Mouse (Mus musculus) stomach, postnatal 0 days (tissue): ENCODE data around the gene Tmem235. TPM values are rescaled to one million over a fixed set of nuclear protein-coding genes. Genes with fewer than 3 reads are reported as not detected.

Experiments
- ATAC-seq: fragments of 200-750 bp; cut with Nextera tagmentation; 2 replicates; pipeline ENCODE4 v1.8.0; 2017; ENCODE audit not compliant: low FRiP score, low TSS enrichment
- DNase-seq: peaks from one replicate; pipeline ENCODE4 v3.0.0-alpha.2; 2016; ENCODE audit warnings: low spot score
- H3K27ac ChIP-seq: fragments of 300-500 bp; sonication (generic); replicated peaks from 2 replicates; pipeline ENCODE4 v1.5.1; 2014; ENCODE audit warnings: mild to moderate bottlenecking, control low read depth
- H3K27me3 ChIP-seq: fragments of 300-500 bp; sonication (generic); 2 replicates; pipeline ENCODE4 v1.6.1; 2014; ENCODE audit warnings: low read length; ENCODE audit not compliant: control insufficient read depth, insufficient read depth
- H3K36me3 ChIP-seq: fragments of 300-500 bp; sonication (generic); 2 replicates; pipeline ENCODE4 v1.6.1; 2014; ENCODE audit warnings: low read length, mixed read lengths; ENCODE audit not compliant: control insufficient read depth, insufficient read depth
- H3K4me1 ChIP-seq: fragments of 300-500 bp; sonication (generic); replicated peaks from 2 replicates; pipeline ENCODE4 v1.6.1; 2014; ENCODE audit warnings: antibody characterized with exemption; ENCODE audit not compliant: control insufficient read depth, insufficient read depth
- H3K4me2 ChIP-seq: fragments of 300-500 bp; sonication (generic); replicated peaks from 2 replicates; pipeline ENCODE4 v1.6.1; 2014; ENCODE audit warnings: low read depth, mild to moderate bottlenecking, control low read depth, moderate library complexity
- H3K4me3 ChIP-seq: fragments of 300-500 bp; sonication (generic); 2 replicates; pipeline ENCODE4 v1.5.1; 2014; ENCODE audit warnings: low read depth, low read length, control low read depth
- H3K9ac ChIP-seq: fragments of 300-500 bp; sonication (generic); 2 replicates; pipeline ENCODE4 v1.6.1; 2014; ENCODE audit warnings: mild to moderate bottlenecking, low read length, control low read depth, mixed read lengths
- H3K9me3 ChIP-seq: fragments of 300-500 bp; sonication (generic); 2 replicates; pipeline ENCODE4 v1.6.1; 2016; ENCODE audit warnings: low read length; ENCODE audit not compliant: control insufficient read depth
- CTCF ChIP-seq: IDR thresholded peaks from 2 replicates; pipeline ENCODE4 v1.5.1; 2016; ENCODE audit warnings: antibody characterized with exemption, low read depth, mild to moderate bottlenecking, moderate library complexity
- EP300 ChIP-seq: optimal IDR thresholded peaks from 2 replicates; pipeline ENCODE3; 2016; ENCODE audit warnings: antibody characterized with exemption
- WGBS: fragments of 180-500 bp; shearing (Covaris S2); extraction: QIAGEN DNeasy Blood & Tissue Kit; methylation state at CpG from one replicate; pipeline ENCODE4 v1.1.7; 2014; 5-methylcytosine and 5-hydroxymethylcytosine counted together
- polyA plus RNA-seq: library from polyadenylated mRNA; unstranded; fragments of >200 nt; fragmentation: Nextera tagmentation; extraction: Ambion mirVana; gene quantifications from 2 replicates; pipeline ENCODE4 v1.2.1, GENCODE M21; 2015

Tmem235 gene
- polyA plus RNA-seq, 1 experiment from 2014 or later = not detected

DNA sequence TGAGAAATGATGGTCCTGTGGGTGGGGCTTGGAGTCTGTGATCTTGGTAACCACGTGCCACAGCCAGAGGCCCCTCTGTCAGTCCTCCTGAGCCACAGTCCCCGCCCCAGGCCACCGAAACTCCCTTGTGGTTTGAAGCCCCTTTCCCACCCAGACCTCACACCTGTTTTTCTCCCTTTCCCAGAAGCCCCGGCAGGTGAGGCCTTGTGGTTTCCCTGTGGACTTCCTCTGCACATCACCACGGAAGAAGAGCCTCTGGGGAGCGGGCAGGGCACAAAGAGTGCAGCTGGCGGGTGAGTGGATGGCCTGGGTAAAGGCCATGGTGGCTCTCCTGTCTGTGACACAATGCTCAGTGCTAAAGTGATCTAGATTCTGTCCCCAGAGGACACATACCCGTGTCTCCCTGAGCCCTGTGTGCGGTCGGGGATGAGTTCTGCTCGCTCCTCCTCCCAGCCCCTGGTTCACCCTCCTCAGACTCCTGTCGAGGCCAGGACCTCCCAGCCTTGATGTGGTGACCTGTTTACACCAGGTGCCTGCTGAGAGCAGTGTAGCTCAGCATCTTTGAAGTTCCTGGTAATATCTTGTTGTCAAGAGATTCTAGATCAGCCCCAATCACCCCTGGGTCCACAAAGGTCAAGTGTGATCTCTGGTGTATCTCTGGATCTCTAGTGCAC, 11.5 kb downstream of the Tmem235 start:
- no peaks in the 10 kb centered on the region for H3K27me3 ChIP-seq

DNA sequence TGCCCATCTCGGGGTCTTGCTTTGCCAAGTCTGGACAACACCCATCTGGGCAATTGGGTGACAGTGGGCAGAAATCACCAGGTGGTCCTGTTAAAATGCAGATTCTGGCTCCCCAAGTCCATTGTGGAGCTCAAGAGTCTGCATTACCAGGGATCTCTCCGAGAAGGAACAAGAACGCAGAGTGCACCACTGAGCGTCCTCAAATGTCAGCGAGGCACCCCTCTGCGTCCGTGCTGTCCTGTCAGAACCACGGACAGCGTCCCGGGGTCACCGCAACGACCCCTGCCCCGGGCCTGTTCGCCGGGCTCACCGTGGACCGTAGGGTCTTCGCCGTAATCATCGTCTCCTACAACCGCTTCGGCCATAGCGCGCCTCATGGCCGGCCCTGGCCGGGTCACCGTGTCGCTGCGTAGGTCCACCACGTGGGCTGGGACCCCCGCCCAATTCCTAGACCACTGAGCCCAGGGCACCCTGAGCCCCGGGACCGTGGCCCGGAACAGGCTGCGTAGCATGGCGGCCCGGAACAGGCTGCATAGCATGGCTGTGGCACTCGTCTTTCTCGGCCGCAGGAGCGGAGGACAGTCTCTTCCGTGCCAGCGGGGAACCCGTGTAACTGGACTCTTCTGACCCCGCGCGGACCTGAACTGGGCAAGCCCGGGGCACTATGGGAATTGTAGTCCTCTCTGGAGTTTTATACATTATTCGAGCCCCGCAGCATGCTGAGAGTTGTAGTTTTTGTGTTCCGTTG, 12.5 kb downstream of the Tmem235 start, which contains the start of gene Tha1:
Gene Tha1 (minus strand): TSS at position 621 of the 748 bp plus-strand sequence.
- peak; percentile 72 for ATAC-seq
- Histone ChIP-seq H3K27me3 (no peaks in the 10 kb centered on the region), H3K4me1 (no peaks in the 10 kb centered on the region), H3K4me2 (peak within 1 kb of the TSS; percentile 99), H3K4me3 (peak within 1 kb of the TSS; percentile 64), H3K9ac (peak within 1 kb of the TSS; percentile 77), H3K9me3 (no peaks in the 10 kb centered on the region), H3K27ac (peak within 1 kb of the TSS; percentile 56; the same call in 1 of the 2 replicates), H3K36me3 (no peaks in the 10 kb centered on the region)
- WGBS = 2% methylated on average over 51 of the region's 51 CpGs
- peak; percentile 86 for DNase-seq
- TF ChIP-seq CTCF (no peak), EP300 (no peak)

More for the DNA sequence above, 11.5 kb downstream of the Tmem235 start:
- H3K4me2 ChIP-seq = no peak overlapping the region
- H3K4me3 ChIP-seq = no peak overlapping the region
- ATAC-seq = no peak
- TF ChIP-seq EP300 (no peak), CTCF (no peak)
- DNase-seq = no peak
- no peak overlapping the region for H3K27ac ChIP-seq
- no peaks in the 10 kb centered on the region for H3K4me1 ChIP-seq
- no peaks in the 10 kb centered on the region for H3K9me3 ChIP-seq
- H3K36me3 ChIP-seq = no peaks in the 10 kb centered on the region
- 62% methylated on average over 12 of the region's 12 CpGs for WGBS
- no peak overlapping the region for H3K9ac ChIP-seq

GRCm38 (mm10) chr11:117874419-117874818, 13.9 kb downstream of the Tmem235 start:
- no peak overlapping the region for H3K4me2 ChIP-seq
- ATAC-seq (no peak), DNase-seq (no peak)
- 0 out of 2 replicates have a peak, but pooled peaks cover 5% of the 10 kb centered on the region for H3K4me1 ChIP-seq
- TF ChIP-seq EP300 = no peak
- peak; percentile 71 for TF ChIP-seq CTCF
- H3K36me3 ChIP-seq = no peaks in the 10 kb centered on the region
- WGBS = 63% methylated on average over 4 of the region's 4 CpGs
- H3K9ac ChIP-seq = no peak overlapping the region
- no peaks in the 10 kb centered on the region for H3K9me3 ChIP-seq
- no peak overlapping the region for H3K4me3 ChIP-seq
- H3K27me3 ChIP-seq = no peaks in the 10 kb centered on the region
- H3K27ac ChIP-seq = no peak overlapping the region

GRCm38 (mm10) chr11:117875681-117876080, 15.1 kb downstream of the Tmem235 start:
- 0 out of 2 replicates have a peak, but pooled peaks cover 5% of the 10 kb centered on the region for H3K4me1 ChIP-seq
- WGBS = 47% methylated on average over 6 of the region's 6 CpGs
- no peak for DNase-seq

GRCm38 (mm10) chr11:117877917-117878745, 17.6 kb downstream of the Tmem235 start:
- Histone ChIP-seq H3K4me3 (no peak overlapping the region), H3K9ac (peak overlapping the region; percentile 35; the same call in 1 of the 2 replicates), H3K4me2 (peak overlapping the region; percentile 32), H3K27me3 (no peaks in the 10 kb centered on the region), H3K27ac (peak overlapping the region; percentile 58), H3K9me3 (no peaks in the 10 kb centered on the region), H3K4me1 (peaks cover 16% of the 10 kb centered on the region), H3K36me3 (no peaks in the 10 kb centered on the region)
- DNase-seq = peak; percentile 81
- 24% methylated on average over 12 of the region's 13 CpGs for WGBS
- ATAC-seq = peak; percentile 53
- TF ChIP-seq CTCF = no peak
- TF ChIP-seq EP300 = no peak

More at GRCm38 (mm10) chr11:117875681-117876080, 15.1 kb downstream of the Tmem235 start:
- H3K9me3 ChIP-seq = no peaks in the 10 kb centered on the region
- no peak overlapping the region for H3K27ac ChIP-seq
- no peaks in the 10 kb centered on the region for H3K36me3 ChIP-seq
- no peak for TF ChIP-seq CTCF
- no peak for TF ChIP-seq EP300
- ATAC-seq = no peak
- H3K9ac ChIP-seq = no peak overlapping the region
- H3K4me2 ChIP-seq = no peak overlapping the region
- H3K4me3 ChIP-seq = no peak overlapping the region
- no peaks in the 10 kb centered on the region for H3K27me3 ChIP-seq
